Mouse (Mus musculus) layer of hippocampus, adult 2 months (tissue): Measurements from ENCODE around the gene Rpap3. TPM values are rescaled to one million over a fixed set of nuclear protein-coding genes. Genes with fewer than 3 reads are reported as not detected.
A peak's percentile ranks its signal among the peaks of the same experiment; 100 is the strongest.

Experiments used
- DNase-seq, 2 experiments: peaks; one replicate each; pipeline ENCODE4 v3.0.0; 2022; ENCODE audit warnings: low spot score in 2 of 2
- H3K27ac ChIP-seq: fragments of 200-600 bp; 2 replicates; pipeline ENCODE4 v1.8.1; 2022
- H3K4me3 ChIP-seq: fragments of 200-600 bp; 2 replicates; pipeline ENCODE4 v1.8.1; 2022; ENCODE audit warnings: mild to moderate bottlenecking
- CTCF ChIP-seq: fragments of 200-600 bp; conservative IDR thresholded peaks from 2 replicates; pipeline ENCODE4 v1.8.1; 2022; ENCODE audit warnings: antibody characterized with exemption, mild to moderate bottlenecking, moderate library complexity
- total RNA-seq, 2 experiments: library from RNA; stranded (reverse); gene quantifications; 2 replicates each; pipeline ENCODE4 v1.2.3; 2021

Rpap3 gene
- total RNA-seq, 2 experiments from 2014 or later: 25.6 to 25.9 TPM

DNA sequence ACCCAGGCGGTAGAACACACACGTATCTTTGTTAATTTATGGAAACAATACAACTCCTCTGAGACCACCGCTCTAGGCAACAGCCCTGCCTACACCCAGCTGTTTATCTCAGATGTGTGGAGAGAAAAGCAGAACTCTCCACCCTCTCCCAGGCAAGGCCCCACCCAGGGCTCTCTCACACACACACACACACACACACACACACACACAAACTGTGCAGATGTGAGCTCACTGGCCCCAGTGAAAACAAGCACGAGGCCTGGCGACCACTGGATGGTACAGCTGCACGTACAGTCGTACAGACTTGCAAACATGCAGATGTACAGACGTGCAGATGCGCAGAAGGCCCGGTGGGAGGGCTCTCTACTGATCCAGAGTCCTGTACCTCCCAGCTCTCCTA, 39.3 kb upstream of the Rpap3 start:
- H3K4me3 ChIP-seq: no peak overlapping the region
- no peak for TF ChIP-seq CTCF
- peak overlapping the region; percentile 67 for H3K27ac ChIP-seq
- DNase-seq: no peak

GRCm38 (mm10) chr15:97743961-97744525, 38.4 kb upstream of the Rpap3 start:
- no peak for TF ChIP-seq CTCF
- Histone ChIP-seq H3K4me3 (no peak overlapping the region), H3K27ac (no peak overlapping the region)
- no peak for DNase-seq

DNA sequence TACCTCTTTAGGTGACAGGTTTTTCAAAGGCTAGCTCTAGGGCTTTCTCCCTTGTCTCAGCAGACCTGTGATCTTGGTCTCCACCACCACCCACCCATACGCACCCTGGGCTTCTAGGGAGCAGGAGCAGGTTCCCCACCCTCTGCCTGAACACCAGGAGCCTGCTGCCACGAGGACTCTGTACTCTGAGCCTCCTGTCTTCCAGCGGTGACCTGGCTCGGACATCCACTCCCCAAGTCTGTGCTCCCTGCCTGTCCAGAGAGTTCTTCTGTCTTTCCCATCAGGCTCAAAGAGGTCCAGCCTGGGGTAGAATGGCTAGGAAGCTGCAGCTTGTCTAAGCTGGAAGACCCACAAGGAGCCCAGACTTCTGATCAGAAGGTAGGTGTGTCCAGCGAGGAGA, 37.6 kb upstream of the Rpap3 start:
- no peak overlapping the region for H3K27ac ChIP-seq
- no peak for DNase-seq
- no peak overlapping the region for H3K4me3 ChIP-seq
- TF ChIP-seq CTCF: no peak

GRCm38 (mm10) chr15:97742600-97742999, 37.0 kb upstream of the Rpap3 start:
- no peak for TF ChIP-seq CTCF
- Histone ChIP-seq H3K27ac (peak overlapping the region; percentile 11; the same call in 1 of the 2 replicates), H3K4me3 (no peak overlapping the region)
- DNase-seq: no peak

DNA sequence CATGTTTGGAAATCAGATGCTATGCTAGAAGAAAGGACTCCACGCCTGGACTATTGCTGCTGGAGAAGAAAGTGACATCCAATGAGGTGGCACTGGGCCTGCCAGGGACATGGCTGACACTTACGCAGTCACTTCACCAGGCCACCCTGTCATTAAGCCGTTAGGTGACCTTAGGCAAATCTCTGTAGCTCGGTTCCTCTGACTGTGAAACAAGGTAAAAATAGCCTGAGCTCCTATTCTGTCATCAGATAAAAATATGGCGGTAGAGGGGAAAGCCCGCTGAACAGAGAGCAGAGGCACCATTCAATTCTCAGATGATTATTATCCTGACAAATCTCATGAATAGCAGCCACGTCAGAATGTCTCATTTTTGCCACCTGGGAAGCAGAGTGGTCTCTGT, 36.4 kb upstream of the Rpap3 start:
- H3K4me3 ChIP-seq: no peak overlapping the region
- DNase-seq: no peak
- no peak for TF ChIP-seq CTCF
- H3K27ac ChIP-seq: peak overlapping the region; percentile 11; the same call in 1 of the 2 replicates

- DNase-seq: no peak
- no peak overlapping the region for H3K4me3 ChIP-seq
- peak overlapping the region; percentile 11; the same call in 1 of the 2 replicates for H3K27ac ChIP-seq
- no peak for TF ChIP-seq CTCF
These were observed 36.0 kb upstream of the Rpap3 start for GRCm38 (mm10) chr15:97741662-97742061.

DNA sequence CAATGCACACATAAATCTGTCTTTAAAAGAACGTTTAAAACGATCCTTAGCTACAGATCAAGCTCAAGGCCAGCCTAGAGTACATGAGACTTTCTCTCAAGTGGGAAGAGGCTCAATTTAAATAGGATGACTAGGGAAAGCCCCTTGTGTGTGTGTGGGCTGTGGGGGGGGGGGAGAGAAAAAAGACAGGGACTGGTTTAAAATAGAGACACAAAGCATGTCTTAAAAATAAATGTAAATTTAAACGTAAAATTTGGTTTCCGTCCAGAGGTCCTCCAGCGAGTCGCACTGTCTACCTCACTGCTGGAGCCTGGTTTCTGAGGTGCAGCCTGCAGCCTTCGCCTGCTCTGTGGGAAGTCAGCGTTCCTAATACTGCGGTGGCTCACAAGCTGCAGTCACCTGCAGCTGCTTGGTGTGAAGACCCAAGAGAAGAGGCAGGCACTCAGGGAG, 34.7 kb upstream of the Rpap3 start:
- no peak for TF ChIP-seq CTCF
- no peak overlapping the region for H3K4me3 ChIP-seq
- H3K27ac ChIP-seq: peak overlapping the region; percentile 36; the same call in 1 of the 2 replicates
- no peak for DNase-seq

DNA sequence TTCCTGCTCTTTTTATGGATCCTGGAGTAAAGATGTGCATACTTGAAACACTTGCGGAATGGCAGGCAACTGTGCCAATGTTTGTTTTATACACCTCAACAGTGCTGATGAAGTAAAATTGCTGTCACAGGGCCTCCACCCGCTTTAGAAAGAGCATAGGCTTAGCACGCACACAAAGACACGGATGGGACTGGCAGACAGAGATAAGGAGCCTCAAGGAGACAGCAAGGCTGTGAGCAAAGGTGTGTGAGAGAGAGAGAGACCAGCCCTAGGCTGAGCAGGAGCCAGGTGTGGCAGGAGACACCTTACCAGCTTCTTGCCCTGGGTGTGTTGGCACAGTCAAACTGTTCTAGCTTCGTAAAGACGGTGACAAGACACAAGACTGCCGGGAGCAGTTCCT, 33.3 kb upstream of the Rpap3 start:
- DNase-seq: no peak

DNA sequence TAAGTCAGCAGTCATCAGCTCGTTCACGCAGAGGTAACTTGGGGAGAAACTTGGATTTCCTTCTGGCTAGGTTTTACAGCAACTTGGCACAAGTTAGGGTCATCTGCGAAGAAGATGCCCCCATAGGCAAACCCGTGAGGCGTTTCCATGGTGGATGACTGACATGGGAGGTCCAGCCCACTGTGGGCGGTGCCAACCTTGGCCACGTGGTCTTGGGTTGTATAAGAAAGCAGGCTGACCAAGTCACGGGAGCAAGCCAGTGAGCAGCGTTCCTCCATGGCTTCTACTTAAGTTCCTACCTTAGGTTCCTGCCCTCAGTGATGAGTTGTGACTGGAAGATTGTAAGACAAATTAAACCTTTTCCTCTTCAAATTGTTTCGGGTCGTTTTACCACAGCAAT, 26.4 kb upstream of the Rpap3 start:
- DNase-seq: no peak
- TF ChIP-seq CTCF: no peak
- no peak overlapping the region for H3K4me3 ChIP-seq
- H3K27ac ChIP-seq: no peak overlapping the region

More for the DNA sequence above, 33.3 kb upstream of the Rpap3 start:
- H3K4me3 ChIP-seq: no peak overlapping the region
- TF ChIP-seq CTCF: no peak
- no peak overlapping the region for H3K27ac ChIP-seq

- Histone ChIP-seq H3K27ac (peak within 1 kb of the TSS; percentile 80), H3K4me3 (no peak within 1 kb of the TSS)
- DNase-seq: no peak
- no peak for TF ChIP-seq CTCF
These were observed 25.5 kb upstream of the Rpap3 start, which contains the start of gene Endou for GRCm38 (mm10) chr15:97731111-97731510. Gene Endou, minus strand, starts transcription at chr15:97731339.

DNA sequence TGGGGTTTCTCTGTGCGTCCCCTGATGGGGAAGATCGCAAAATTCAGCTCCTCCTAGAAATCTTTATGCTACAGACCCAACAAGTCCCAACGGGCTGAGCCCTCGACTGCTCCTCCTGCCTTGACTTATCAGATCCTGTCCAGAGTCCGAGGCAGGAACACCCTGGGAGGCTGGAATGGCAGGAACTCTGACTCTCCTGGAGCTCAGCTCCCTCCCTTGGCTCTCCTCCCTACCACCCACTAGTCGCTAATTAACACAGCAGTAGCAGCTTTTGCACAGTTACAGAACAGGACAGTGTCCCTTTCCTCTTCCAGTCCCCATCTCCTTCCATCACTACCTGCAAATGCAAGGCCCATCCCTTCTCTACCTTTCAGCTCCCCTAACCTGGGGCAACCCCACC, 24.7 kb upstream of the Rpap3 start:
- H3K27ac ChIP-seq: peak overlapping the region; percentile 80
- H3K4me3 ChIP-seq: no peak overlapping the region
- TF ChIP-seq CTCF: no peak
- no peak for DNase-seq

GRCm38 (mm10) chr15:97728804-97729203, 23.2 kb upstream of the Rpap3 start:
- H3K27ac ChIP-seq: peak overlapping the region; percentile 80
- TF ChIP-seq CTCF: no peak
- no peak overlapping the region for H3K4me3 ChIP-seq
- peak; percentile 39 to 66 for DNase-seq

GRCm38 (mm10) chr15:97728394-97728793, 22.8 kb upstream of the Rpap3 start:
- TF ChIP-seq CTCF: no peak
- no peak for DNase-seq
- Histone ChIP-seq H3K4me3 (no peak overlapping the region), H3K27ac (peak overlapping the region; percentile 80)

DNA sequence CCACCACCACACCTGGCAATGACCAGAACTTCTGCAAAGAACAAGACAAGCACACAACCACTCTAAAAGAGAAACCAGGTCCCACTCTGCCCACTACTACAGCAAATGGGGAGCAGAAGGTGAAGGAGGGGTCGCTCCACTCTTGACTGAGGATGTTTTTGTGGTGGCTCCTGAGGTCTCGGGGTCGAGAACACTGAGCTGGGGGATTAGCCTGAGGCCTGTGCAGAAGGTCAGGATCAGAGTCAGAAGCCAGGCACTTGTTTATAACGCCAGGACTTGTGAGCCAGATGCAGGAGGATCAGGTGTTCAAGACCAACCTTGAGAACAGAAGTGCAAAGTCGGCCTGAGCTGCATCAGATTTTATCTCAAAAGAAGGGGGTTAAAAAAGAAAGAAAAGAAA, 21.9 kb upstream of the Rpap3 start:
- peak overlapping the region; percentile 80; the same call in 1 of the 2 replicates for H3K27ac ChIP-seq
- TF ChIP-seq CTCF: no peak
- no peak overlapping the region for H3K4me3 ChIP-seq
- DNase-seq: no peak
